Mouse (Mus musculus): Measurements from ENCODE around the gene Sdhb. TPM values are rescaled to one million over a fixed set of nuclear protein-coding genes. Genes with fewer than 3 reads are reported as not detected.

Gene Sdhb
- polyA plus RNA-seq, 1 experiment from 2014 or later: 502 TPM

- H3K4me3 ChIP-seq (replicated peaks; ENCODE audit: low read length): no peak overlapping the region
- no peak overlapping the region for H3K4me2 ChIP-seq (replicated peaks)
- no peaks in the 10 kb centered on the region for H3K36me3 ChIP-seq (replicated peaks; ENCODE audit: control insufficient read depth, insufficient read depth)
- no peaks in the 10 kb centered on the region for H3K27me3 ChIP-seq (ENCODE audit: control insufficient read depth, insufficient read depth, low read length)
- 68% methylated on average over 6 of the region's 6 CpGs for WGBS
- peaks cover 29% of the 10 kb centered on the region for H3K4me1 ChIP-seq (replicated peaks; ENCODE audit: control insufficient read depth, insufficient read depth, low read length)
- H3K27ac ChIP-seq: no peak overlapping the region
- H3K9ac ChIP-seq: no peak overlapping the region
- no peaks in the 10 kb centered on the region for H3K9me3 ChIP-seq (ENCODE audit: control insufficient read depth, low read length)
- no peak for DNase-seq (ENCODE audit: low spot score)
- ATAC-seq (ENCODE audit: low FRiP score): no peak
Observed at GRCm38 (mm10) chr4:140958319-140958718, 2.7 kb upstream of the Sdhb start.

DNA sequence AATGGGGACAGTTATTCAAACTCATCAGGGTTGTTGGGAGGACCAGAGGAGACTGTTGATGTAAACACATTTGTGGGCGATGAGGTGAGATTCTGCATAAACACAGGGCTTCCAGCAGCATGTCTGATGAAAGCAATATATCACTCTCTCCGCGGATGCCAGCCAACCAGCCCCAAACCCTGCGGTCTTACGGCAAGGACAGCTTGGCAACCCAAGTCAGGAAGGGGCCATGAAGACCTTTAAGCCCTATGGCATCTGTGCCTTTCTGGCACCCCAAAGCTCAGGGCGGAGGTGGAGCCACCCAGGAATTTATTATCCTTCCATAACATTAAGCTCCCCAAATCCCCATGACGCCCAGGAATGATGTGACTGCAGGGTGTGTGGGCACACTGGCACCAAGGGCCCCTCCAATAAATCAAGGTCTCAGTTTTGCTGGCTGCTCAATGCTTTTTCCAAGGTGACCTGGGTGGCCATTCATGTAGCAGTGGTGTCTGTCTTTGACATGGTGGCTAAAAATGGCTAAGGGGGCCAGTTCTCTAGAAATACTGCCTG is 1.8 kb upstream of the Sdhb start:
- no peak overlapping the region for H3K27ac ChIP-seq
- H3K4me2 ChIP-seq (replicated peaks): no peak overlapping the region
- H3K36me3 ChIP-seq (replicated peaks; ENCODE audit: control insufficient read depth, insufficient read depth): no peaks in the 10 kb centered on the region
- DNase-seq (ENCODE audit: low spot score): no peak
- no peak for ATAC-seq (ENCODE audit: low FRiP score)
- H3K9ac ChIP-seq: no peak overlapping the region
- no peaks in the 10 kb centered on the region for H3K9me3 ChIP-seq (ENCODE audit: control insufficient read depth, low read length)
- H3K27me3 ChIP-seq (ENCODE audit: control insufficient read depth, insufficient read depth, low read length): no peaks in the 10 kb centered on the region
- H3K4me1 ChIP-seq (replicated peaks; ENCODE audit: control insufficient read depth, insufficient read depth, low read length): peaks cover 29% of the 10 kb centered on the region
- no peak overlapping the region for H3K4me3 ChIP-seq (replicated peaks; ENCODE audit: low read length)
- WGBS: 90% methylated on average over 7 of the region's 7 CpGs

GRCm38 (mm10) chr4:140959715-140960479 is 1.1 kb upstream of the Sdhb start:
- no peak overlapping the region for H3K4me3 ChIP-seq (replicated peaks; ENCODE audit: low read length)
- H3K4me1 ChIP-seq (replicated peaks; ENCODE audit: control insufficient read depth, insufficient read depth, low read length): peaks cover 29% of the 10 kb centered on the region
- no peak for ATAC-seq (ENCODE audit: low FRiP score)
- no peak for DNase-seq (ENCODE audit: low spot score)
- H3K27ac ChIP-seq: no peak overlapping the region
- H3K9me3 ChIP-seq (ENCODE audit: control insufficient read depth, low read length): no peaks in the 10 kb centered on the region
- H3K4me2 ChIP-seq (replicated peaks): peak overlapping the region; percentile 91; the same call in 1 of the 2 replicates
- no peak overlapping the region for H3K9ac ChIP-seq
- no peaks in the 10 kb centered on the region for H3K27me3 ChIP-seq (ENCODE audit: control insufficient read depth, insufficient read depth, low read length)
- no peaks in the 10 kb centered on the region for H3K36me3 ChIP-seq (replicated peaks; ENCODE audit: control insufficient read depth, insufficient read depth)
- WGBS: 80% methylated on average over 10 of the region's 10 CpGs

- peak; percentile 11; the same call in 1 of the 2 replicates for ATAC-seq (ENCODE audit: low FRiP score)
- H3K36me3 ChIP-seq (replicated peaks; ENCODE audit: control insufficient read depth, insufficient read depth): peaks cover 6% of the 10 kb centered on the region
- peak overlapping the region; percentile 99 for H3K4me3 ChIP-seq (replicated peaks; ENCODE audit: low read length)
- H3K27me3 ChIP-seq (ENCODE audit: control insufficient read depth, insufficient read depth, low read length): no peaks in the 10 kb centered on the region
- H3K4me1 ChIP-seq (replicated peaks; ENCODE audit: control insufficient read depth, insufficient read depth, low read length): peaks cover 29% of the 10 kb centered on the region
- no peaks in the 10 kb centered on the region for H3K9me3 ChIP-seq (ENCODE audit: control insufficient read depth, low read length)
- H3K4me2 ChIP-seq (replicated peaks): peak overlapping the region; percentile 91
- WGBS: 1% methylated on average over 37 of the region's 38 CpGs
- H3K27ac ChIP-seq: peak overlapping the region; percentile 88
- H3K9ac ChIP-seq: peak overlapping the region; percentile 98
- DNase-seq (ENCODE audit: low spot score): no peak
Observed at GRCm38 (mm10) chr4:140961467-140962206, 634 bp downstream of the Sdhb start.

GRCm38 (mm10) chr4:140962207-140962909 is 1.4 kb downstream of the Sdhb start:
- no peak for DNase-seq (ENCODE audit: low spot score)
- WGBS: 79% methylated on average over 8 of the region's 8 CpGs
- Histone ChIP-seq H3K9me3 (ENCODE audit: control insufficient read depth, low read length) (no peaks in the 10 kb centered on the region), H3K27me3 (ENCODE audit: control insufficient read depth, insufficient read depth, low read length) (no peaks in the 10 kb centered on the region), H3K4me1 (replicated peaks; ENCODE audit: control insufficient read depth, insufficient read depth, low read length) (peaks cover 21% of the 10 kb centered on the region), H3K4me2 (replicated peaks) (peak overlapping the region; percentile 91), H3K36me3 (replicated peaks; ENCODE audit: control insufficient read depth, insufficient read depth) (peaks cover 13% of the 10 kb centered on the region), H3K27ac (0 out of 2 replicates have a peak overlapping the region, but pooled peaks have one; percentile 88), H3K9ac (peak overlapping the region; percentile 98), H3K4me3 (replicated peaks; ENCODE audit: low read length) (peak overlapping the region; percentile 99)
- no peak for ATAC-seq (ENCODE audit: low FRiP score)

- no peak for DNase-seq (ENCODE audit: low spot score)
- no peaks in the 10 kb centered on the region for H3K27me3 ChIP-seq (ENCODE audit: control insufficient read depth, insufficient read depth, low read length)
- H3K9me3 ChIP-seq (ENCODE audit: control insufficient read depth, low read length): no peaks in the 10 kb centered on the region
- H3K9ac ChIP-seq: no peak overlapping the region
- 45% methylated on average over 5 of the region's 5 CpGs for WGBS
- ATAC-seq (ENCODE audit: low FRiP score): no peak
- no peak overlapping the region for H3K4me3 ChIP-seq (replicated peaks; ENCODE audit: low read length)
- peaks cover 18% of the 10 kb centered on the region for H3K4me1 ChIP-seq (replicated peaks; ENCODE audit: control insufficient read depth, insufficient read depth, low read length)
- H3K4me2 ChIP-seq (replicated peaks): peak overlapping the region; percentile 91; the same call in 1 of the 2 replicates
- peaks cover 19% of the 10 kb centered on the region for H3K36me3 ChIP-seq (replicated peaks; ENCODE audit: control insufficient read depth, insufficient read depth)
- H3K27ac ChIP-seq: no peak overlapping the region
Observed at GRCm38 (mm10) chr4:140962950-140963349, 1.9 kb downstream of the Sdhb start.

DNA sequence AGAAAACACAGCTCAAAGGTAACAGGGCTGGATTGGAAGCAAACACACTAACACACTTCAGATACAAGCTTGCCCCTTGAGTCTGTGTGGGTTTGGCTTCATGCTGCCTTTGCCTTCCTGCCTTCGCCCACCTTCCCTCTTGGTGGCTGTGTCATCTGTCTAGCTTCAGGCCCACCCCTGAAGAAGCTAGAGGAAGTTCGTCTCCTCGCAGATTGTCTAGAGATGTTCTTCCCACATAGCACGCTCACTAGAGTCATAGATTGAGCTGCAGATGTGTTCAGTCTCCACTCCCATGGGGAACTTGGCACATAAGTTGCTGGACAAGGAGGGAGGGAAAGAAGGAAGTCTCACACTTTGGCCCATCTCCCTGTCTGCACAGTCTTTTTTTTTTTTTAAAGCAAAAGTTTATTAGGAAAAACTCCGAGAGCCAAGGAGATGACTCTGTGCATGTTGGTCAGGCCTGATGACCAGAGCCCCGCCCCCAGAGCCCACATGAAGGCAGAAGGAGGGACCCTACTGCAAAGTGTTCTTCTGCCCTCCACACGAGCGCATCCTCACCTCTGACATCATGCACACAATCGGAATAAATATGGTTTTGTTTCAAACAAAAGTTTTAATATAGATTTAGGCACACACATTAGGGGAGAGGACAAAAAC is 3.1 kb downstream of the Sdhb start:
- DNase-seq (ENCODE audit: low spot score): no peak
- no peak overlapping the region for H3K27ac ChIP-seq
- 87% methylated on average over 9 of the region's 9 CpGs for WGBS
- no peak overlapping the region for H3K4me3 ChIP-seq (replicated peaks; ENCODE audit: low read length)
- H3K4me1 ChIP-seq (replicated peaks; ENCODE audit: control insufficient read depth, insufficient read depth, low read length): peaks cover 18% of the 10 kb centered on the region
- H3K36me3 ChIP-seq (replicated peaks; ENCODE audit: control insufficient read depth, insufficient read depth): peaks cover 30% of the 10 kb centered on the region
- no peak for ATAC-seq (ENCODE audit: low FRiP score)
- no peak overlapping the region for H3K4me2 ChIP-seq (replicated peaks)
- H3K9me3 ChIP-seq (ENCODE audit: control insufficient read depth, low read length): no peaks in the 10 kb centered on the region
- no peaks in the 10 kb centered on the region for H3K27me3 ChIP-seq (ENCODE audit: control insufficient read depth, insufficient read depth, low read length)
- H3K9ac ChIP-seq: peak overlapping the region; percentile 9; the same call in 1 of the 2 replicates

DNA sequence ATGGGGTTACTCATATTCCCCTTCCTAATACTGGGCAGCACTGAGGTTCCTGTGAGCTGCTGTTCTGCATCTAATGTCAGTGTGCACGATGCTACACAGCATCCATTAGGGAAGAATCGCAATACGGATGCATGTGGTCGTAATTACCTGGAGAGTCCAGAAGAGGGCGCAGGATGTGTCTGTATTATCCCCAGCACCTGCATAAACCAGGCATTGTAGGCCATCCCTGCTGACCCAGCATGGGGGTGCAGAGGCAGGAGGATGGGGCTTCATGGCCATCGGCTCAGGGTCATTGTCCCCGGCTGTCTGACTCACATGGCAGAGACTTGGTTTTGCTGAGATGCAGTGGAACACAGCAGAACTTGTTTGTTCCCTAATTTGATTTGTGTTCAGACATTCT is 3.6 kb downstream of the Sdhb start:
- H3K4me1 ChIP-seq (replicated peaks; ENCODE audit: control insufficient read depth, insufficient read depth, low read length): peaks cover 18% of the 10 kb centered on the region
- H3K4me3 ChIP-seq (replicated peaks; ENCODE audit: low read length): no peak overlapping the region
- H3K27ac ChIP-seq: no peak overlapping the region
- H3K36me3 ChIP-seq (replicated peaks; ENCODE audit: control insufficient read depth, insufficient read depth): peaks cover 35% of the 10 kb centered on the region
- no peaks in the 10 kb centered on the region for H3K9me3 ChIP-seq (ENCODE audit: control insufficient read depth, low read length)
- no peak overlapping the region for H3K4me2 ChIP-seq (replicated peaks)
- 12% methylated on average over 7 of the region's 7 CpGs for WGBS
- ATAC-seq (ENCODE audit: low FRiP score) (0 out of 2 replicates have a peak, but pooled peaks have one; percentile 8), DNase-seq (ENCODE audit: low spot score) (peak; percentile 84)
- H3K27me3 ChIP-seq (ENCODE audit: control insufficient read depth, insufficient read depth, low read length): no peaks in the 10 kb centered on the region
- peak overlapping the region; percentile 9 for H3K9ac ChIP-seq

All from hindbrain, embryonic 14.5 days (tissue).